Mouse (Mus musculus) cortical plate, adult 2 months (tissue): ENCODE results near the gene Hist1h4a.

ENCODE experiments used
- CTCF ChIP-seq: fragments of 200-500 bp; IDR thresholded peaks from 2 replicates; pipeline ENCODE4 v1.5.1; 2011; ENCODE audit warnings: mild to moderate bottlenecking, control low read depth, low read length; ENCODE audit not compliant: insufficient read depth; ENCODE audit errors: extremely low read depth
- POLR2A ChIP-seq: fragments of 200-500 bp; IDR thresholded peaks from 2 replicates; pipeline ENCODE4 v1.6.1; 2011; ENCODE audit warnings: mild to moderate bottlenecking, low read length, control low read depth; ENCODE audit not compliant: insufficient read depth; ENCODE audit errors: extremely low read depth

DNA sequence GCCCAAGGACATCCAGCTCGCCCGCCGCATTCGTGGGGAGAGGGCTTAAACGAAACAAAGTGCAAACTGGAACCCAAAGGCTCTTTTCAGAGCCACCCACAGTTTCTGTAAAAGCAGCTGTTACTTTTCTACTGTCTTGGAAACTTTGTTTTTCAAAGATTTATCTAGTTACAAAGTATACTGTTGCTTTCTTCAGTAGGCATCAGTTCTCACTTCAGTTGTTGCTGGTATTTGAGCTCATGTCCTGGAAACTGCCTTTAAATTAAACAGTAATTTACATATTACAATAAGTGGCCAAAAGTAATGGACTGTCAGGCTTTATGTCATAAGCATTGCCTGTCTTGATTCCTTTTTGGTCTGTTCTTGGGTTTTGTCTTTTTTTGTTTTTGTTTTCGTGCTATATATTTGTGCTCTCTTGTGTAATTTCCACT lies 8.3 kb downstream of the Hist1h4a start:
- TF ChIP-seq CTCF (no peak), POLR2A (no peak)
